Mouse (Mus musculus): ENCODE results near the gene Fam78a. TPM values are rescaled to one million over a fixed set of nuclear protein-coding genes. Genes with fewer than 3 reads are reported as not detected.

Gene Fam78a
- polyA plus RNA-seq, 2 experiments = 8.9 to 9.8 TPM

- H3K4me3 ChIP-seq (ENCODE audit: insufficient read depth in 1 of 2, low read depth in 2 of 2, low read length in 2 of 2) = no peak overlapping the region
- no peaks in the 10 kb centered on the region for H3K36me3 ChIP-seq (replicated peaks; ENCODE audit: control insufficient read depth, insufficient read depth, low read depth)
- H3K4me2 ChIP-seq (ENCODE audit: low read depth) = no peak overlapping the region
- no peak overlapping the region; the same call in 1 of the 2 replicates for H3K9ac ChIP-seq (replicated peaks)
- 57% methylated on average over 7 of the region's 7 CpGs for WGBS (ENCODE audit: insufficient replicate concordance)
- TF ChIP-seq EP300 (IDR thresholded peaks at IDR 0.05; ENCODE audit: low read depth) (no peak), CTCF (IDR thresholded peaks at IDR 0.05; ENCODE audit: low read depth) (no peak)
- ATAC-seq (ENCODE audit: insufficient read depth) (0 out of 2 replicates have a peak, but pooled peaks have one; percentile 25), DNase-seq (ENCODE audit: low read depth in 3 of 3, low spot score in 3 of 3) (no peak)
- H3K27me3 ChIP-seq (ENCODE audit: control insufficient read depth, insufficient read depth, low read length) = no peaks in the 10 kb centered on the region
- no peaks in the 10 kb centered on the region for H3K9me3 ChIP-seq (ENCODE audit: control insufficient read depth, low read length)
- no peak overlapping the region; the same call in 1 of the 2 replicates for H3K27ac ChIP-seq
- peaks cover 14 to 18% of the 10 kb centered on the region in 2 experiments for H3K4me1 ChIP-seq (replicated peaks; ENCODE audit: control insufficient read depth in 2 of 2, insufficient read depth in 2 of 2, low read length in 1 of 2)
These were observed 9.5 kb upstream of the Fam78a start for GRCm38 (mm10) chr2:32094001-32094707.

- no peak for TF ChIP-seq EP300 (IDR thresholded peaks at IDR 0.05; ENCODE audit: low read depth)
- no peak for TF ChIP-seq CTCF (IDR thresholded peaks at IDR 0.05; ENCODE audit: low read depth)
- no peak overlapping the region for H3K9ac ChIP-seq (replicated peaks)
- no peak overlapping the region for H3K4me3 ChIP-seq (ENCODE audit: insufficient read depth in 1 of 2, low read depth in 2 of 2, low read length in 2 of 2)
- no peak overlapping the region for H3K27ac ChIP-seq
- DNase-seq (ENCODE audit: low read depth in 3 of 3, low spot score in 3 of 3) (no peak), ATAC-seq (ENCODE audit: insufficient read depth) (no peak)
- peaks cover 6 to 13% of the 10 kb centered on the region in 2 experiments for H3K4me1 ChIP-seq (replicated peaks; ENCODE audit: control insufficient read depth in 2 of 2, insufficient read depth in 2 of 2, low read length in 1 of 2)
- no peaks in the 10 kb centered on the region for H3K36me3 ChIP-seq (replicated peaks; ENCODE audit: control insufficient read depth, insufficient read depth, low read depth)
- H3K9me3 ChIP-seq (ENCODE audit: control insufficient read depth, low read length) = no peaks in the 10 kb centered on the region
- WGBS (ENCODE audit: insufficient replicate concordance) = 55% methylated on average over 3 of the region's 3 CpGs
- H3K27me3 ChIP-seq (ENCODE audit: control insufficient read depth, insufficient read depth, low read length) = peaks cover 13% of the 10 kb centered on the region
- no peak overlapping the region for H3K4me2 ChIP-seq (ENCODE audit: low read depth)
These were observed 7.3 kb upstream of the Fam78a start for GRCm38 (mm10) chr2:32091956-32092355.

GRCm38 (mm10) chr2:32090145-32090544 lies 5.5 kb upstream of the Fam78a start:
- 66% methylated on average over 2 of the region's 2 CpGs for WGBS (ENCODE audit: insufficient replicate concordance)
- Histone ChIP-seq H3K36me3 (replicated peaks; ENCODE audit: control insufficient read depth, insufficient read depth, low read depth) (no peaks in the 10 kb centered on the region), H3K27ac (no peak overlapping the region), H3K4me3 (ENCODE audit: insufficient read depth in 1 of 2, low read depth in 2 of 2, low read length in 2 of 2) (no peak overlapping the region), H3K9me3 (ENCODE audit: control insufficient read depth, low read length) (no peaks in the 10 kb centered on the region), H3K4me1 (replicated peaks; ENCODE audit: control insufficient read depth in 2 of 2, insufficient read depth in 2 of 2, low read length in 1 of 2) (peaks cover 14 to 20% of the 10 kb centered on the region in 2 experiments), H3K4me2 (ENCODE audit: low read depth) (no peak overlapping the region), H3K27me3 (ENCODE audit: control insufficient read depth, insufficient read depth, low read length) (peaks cover 13% of the 10 kb centered on the region), H3K9ac (replicated peaks) (no peak overlapping the region)
- ATAC-seq (ENCODE audit: insufficient read depth) (no peak), DNase-seq (ENCODE audit: low read depth in 3 of 3, low spot score in 3 of 3) (no peak)
- TF ChIP-seq CTCF (IDR thresholded peaks at IDR 0.05; ENCODE audit: low read depth) (no peak), EP300 (IDR thresholded peaks at IDR 0.05; ENCODE audit: low read depth) (no peak)

GRCm38 (mm10) chr2:32089606-32090005 lies 4.9 kb upstream of the Fam78a start:
- H3K4me1 ChIP-seq (replicated peaks; ENCODE audit: control insufficient read depth in 2 of 2, insufficient read depth in 2 of 2, low read length in 1 of 2) = peaks cover 18 to 23% of the 10 kb centered on the region in 2 experiments
- no peak overlapping the region for H3K9ac ChIP-seq (replicated peaks)
- H3K9me3 ChIP-seq (ENCODE audit: control insufficient read depth, low read length) = no peaks in the 10 kb centered on the region
- H3K4me2 ChIP-seq (ENCODE audit: low read depth) = no peak overlapping the region
- TF ChIP-seq CTCF (IDR thresholded peaks at IDR 0.05; ENCODE audit: low read depth) = no peak
- no peak overlapping the region for H3K4me3 ChIP-seq (ENCODE audit: insufficient read depth in 1 of 2, low read depth in 2 of 2, low read length in 2 of 2)
- no peaks in the 10 kb centered on the region for H3K36me3 ChIP-seq (replicated peaks; ENCODE audit: control insufficient read depth, insufficient read depth, low read depth)
- WGBS (ENCODE audit: insufficient replicate concordance) = 39% methylated on average over 3 of the region's 3 CpGs
- peaks cover 13% of the 10 kb centered on the region for H3K27me3 ChIP-seq (ENCODE audit: control insufficient read depth, insufficient read depth, low read length)
- ATAC-seq (ENCODE audit: insufficient read depth) = no peak
- no peak overlapping the region for H3K27ac ChIP-seq
- no peak for DNase-seq (ENCODE audit: low read depth in 3 of 3, low spot score in 3 of 3)

GRCm38 (mm10) chr2:32088372-32088981 lies 3.8 kb upstream of the Fam78a start:
- Histone ChIP-seq H3K4me2 (ENCODE audit: low read depth) (peak overlapping the region; percentile 34), H3K27ac (no peak overlapping the region), H3K27me3 (ENCODE audit: control insufficient read depth, insufficient read depth, low read length) (peaks cover 13% of the 10 kb centered on the region), H3K36me3 (replicated peaks; ENCODE audit: control insufficient read depth, insufficient read depth, low read depth) (no peaks in the 10 kb centered on the region), H3K9me3 (ENCODE audit: control insufficient read depth, low read length) (no peaks in the 10 kb centered on the region), H3K9ac (replicated peaks) (no peak overlapping the region), H3K4me1 (replicated peaks; ENCODE audit: control insufficient read depth in 2 of 2, insufficient read depth in 2 of 2, low read length in 1 of 2) (peaks cover 13 to 17% of the 10 kb centered on the region in 2 experiments), H3K4me3 (ENCODE audit: insufficient read depth in 1 of 2, low read depth in 2 of 2, low read length in 2 of 2) (no peak overlapping the region)
- 17% methylated on average over 35 of the region's 35 CpGs for WGBS (ENCODE audit: insufficient replicate concordance)
- TF ChIP-seq EP300 (IDR thresholded peaks at IDR 0.05; ENCODE audit: low read depth) = no peak
- TF ChIP-seq CTCF (IDR thresholded peaks at IDR 0.05; ENCODE audit: low read depth) = no peak
- ATAC-seq (ENCODE audit: insufficient read depth) = no peak
- DNase-seq (ENCODE audit: low read depth in 3 of 3, low spot score in 3 of 3) = no peak

All from liver, embryonic 14.5 days (tissue).